Mouse (Mus musculus) heart, postnatal 4 days (tissue): Measurements from ENCODE around the gene Cd3d. TPM values are rescaled to one million over a fixed set of nuclear protein-coding genes. Genes with fewer than 3 reads are reported as not detected.
"Not testable (repeated sequence)": the region's sequence is repeated elsewhere in the genome, so short reads cannot be mapped to it uniquely, and the experiment has no call there.

Experiments
- DNase-seq: peaks from one replicate; pipeline ENCODE4 v3.0.0; 2021
- total RNA-seq, 2 experiments: library from RNA; stranded (reverse); gene quantifications; 2 replicates each; pipeline ENCODE4 v1.2.3; 2021

The Cd3d gene
- total RNA-seq: under 1 TPM in 1 of 2 experiments, not detected in 1; 0.36 TPM

GRCm38 (mm10) chr9:44981676-44982075 is at the start of gene Cd3d:
Gene Cd3d (plus strand): TSS chr9:44981786.
- no peak for DNase-seq

GRCm38 (mm10) chr9:44941756-44942155 is 39.8 kb upstream of the Cd3d start:
- peak; percentile 22 for DNase-seq

- DNase-seq: peak; percentile 37
Measured at GRCm38 (mm10) chr9:44942421-44942820, 39.2 kb upstream of the Cd3d start.

GRCm38 (mm10) chr9:44946185-44946695 is 35.3 kb upstream of the Cd3d start:
- no peak for DNase-seq

GRCm38 (mm10) chr9:44947836-44948235 is 33.8 kb upstream of the Cd3d start:
- DNase-seq: no peak

GRCm38 (mm10) chr9:44954432-44954831 is 27.2 kb upstream of the Cd3d start:
- DNase-seq: no peak

GRCm38 (mm10) chr9:44965126-44965832 is 16.3 kb upstream of the Cd3d start, which contains the start of gene Ube4a:
Gene Ube4a (minus strand): TSS chr9:44965600.
- DNase-seq: peak; percentile 99

- DNase-seq: no peak
Measured at GRCm38 (mm10) chr9:44965833-44966466, 15.6 kb upstream of the Cd3d start.

- peak; percentile 82 for DNase-seq
Measured at GRCm38 (mm10) chr9:44966815-44967242, 14.8 kb upstream of the Cd3d start.

- DNase-seq: not testable (repeated sequence)
Measured at GRCm38 (mm10) chr9:44967763-44968162, 13.8 kb upstream of the Cd3d start.

GRCm38 (mm10) chr9:44969450-44969849 is 12.1 kb upstream of the Cd3d start:
- DNase-seq: no peak

- no peak for DNase-seq
Measured at GRCm38 (mm10) chr9:44977813-44978212, 3.8 kb upstream of the Cd3d start.

- no peak for DNase-seq
Measured at GRCm38 (mm10) chr9:44979806-44980205, 1.8 kb upstream of the Cd3d start.

- DNase-seq: no peak
Measured at GRCm38 (mm10) chr9:44980242-44980641, 1.3 kb upstream of the Cd3d start, which contains the start of gene Cd3g. Gene Cd3g (minus strand): TSS chr9:44980431.

- DNase-seq: no peak
Measured at GRCm38 (mm10) chr9:44981104-44981503, 482 bp upstream of the Cd3d start.

- no peak for DNase-seq
Measured at GRCm38 (mm10) chr9:44982081-44982480, 495 bp downstream of the Cd3d start.

- DNase-seq: no peak
Measured at GRCm38 (mm10) chr9:44982531-44982930, 945 bp downstream of the Cd3d start.

- no peak for DNase-seq
Measured at GRCm38 (mm10) chr9:44983001-44983400, 1.4 kb downstream of the Cd3d start.

GRCm38 (mm10) chr9:44985721-44986161 is 4.2 kb downstream of the Cd3d start:
- no peak for DNase-seq

- DNase-seq: peak; percentile 7
Measured at GRCm38 (mm10) chr9:44986242-44986781, 4.7 kb downstream of the Cd3d start.

- DNase-seq: no peak
Measured at GRCm38 (mm10) chr9:44986976-44987375, 5.4 kb downstream of the Cd3d start.

- no peak for DNase-seq
Measured at GRCm38 (mm10) chr9:44991821-44992220, 10.2 kb downstream of the Cd3d start.

- DNase-seq: no peak
Measured at GRCm38 (mm10) chr9:44992271-44992670, 10.7 kb downstream of the Cd3d start.
